Mouse (Mus musculus) liver, embryonic 11.5 days (tissue): ENCODE data around the gene Rack1. TPM values are rescaled to one million over a fixed set of nuclear protein-coding genes. Genes with fewer than 3 reads are reported as not detected.

ENCODE experiments used
- ATAC-seq: fragments of 200-750 bp; cut with Nextera tagmentation; replicated peaks from 2 replicates; pipeline ENCODE4 v1.8.0; 2017; ENCODE audit warnings: moderate number of reproducible peaks, mild to moderate bottlenecking, moderate TSS enrichment, moderate library complexity; ENCODE audit not compliant: low FRiP score
- DNase-seq: peaks from one replicate; pipeline ENCODE4 v3.0.0-alpha.2; 2017; ENCODE audit warnings: low spot score
- H3K27ac ChIP-seq: fragments of 300-500 bp; sonication (generic); 2 replicates; pipeline ENCODE4 v1.5.1; 2014; ENCODE audit warnings: mild to moderate bottlenecking, low read depth, low read length, control low read depth
- H3K27me3 ChIP-seq: fragments of 300-500 bp; sonication (generic); replicated peaks from 2 replicates; pipeline ENCODE4 v1.6.1; 2014; ENCODE audit warnings: low read length, mixed read lengths; ENCODE audit not compliant: control insufficient read depth, insufficient read depth
- H3K36me3 ChIP-seq: fragments of 300-500 bp; sonication (generic); 2 replicates; pipeline ENCODE4 v1.6.1; 2014; ENCODE audit warnings: mild to moderate bottlenecking, low read length, moderate library complexity, mixed read lengths; ENCODE audit not compliant: control insufficient read depth, insufficient read depth
- H3K4me1 ChIP-seq: fragments of 300-500 bp; sonication (generic); replicated peaks from 2 replicates; pipeline ENCODE4 v1.6.1; 2014; ENCODE audit warnings: low read length, mixed read lengths; ENCODE audit not compliant: control insufficient read depth, insufficient read depth
- H3K4me2 ChIP-seq: fragments of 300-500 bp; sonication (generic); 2 replicates; pipeline ENCODE4 v1.6.1; 2014; ENCODE audit warnings: mild to moderate bottlenecking, control low read depth, moderate library complexity
- H3K4me3 ChIP-seq: fragments of 300-500 bp; sonication (generic); 2 replicates; pipeline ENCODE4 v1.5.1; 2014; ENCODE audit warnings: low read depth, low read length, control low read depth
- H3K9ac ChIP-seq: fragments of 300-500 bp; sonication (generic); 2 replicates; pipeline ENCODE4 v1.6.1; 2014; ENCODE audit warnings: low read depth, low read length, control low read depth
- H3K9me3 ChIP-seq: fragments of 300-500 bp; sonication (generic); 2 replicates; pipeline ENCODE4 v1.6.1; 2016; ENCODE audit warnings: low read length, inconsistent platforms, mixed read lengths; ENCODE audit not compliant: control insufficient read depth
- whole genome bisulfite sequencing: fragments of 180-500 bp; shearing (Covaris S2); extraction: QIAGEN DNeasy Blood & Tissue Kit; methylation state at CpG from one replicate; pipeline ENCODE4 v1.1.7; 2014; 5-methylcytosine and 5-hydroxymethylcytosine counted together
- polyA plus RNA-seq: library from polyadenylated mRNA; unstranded; fragments of >200 nt; fragmentation: Nextera tagmentation; extraction: Ambion mirVana; gene quantifications from 2 replicates; pipeline ENCODE4 v1.2.1, GENCODE M21; 2014

Gene Rack1
- polyA plus RNA-seq, 1 experiment from 2014 or later, result 1,248 TPM

DNA sequence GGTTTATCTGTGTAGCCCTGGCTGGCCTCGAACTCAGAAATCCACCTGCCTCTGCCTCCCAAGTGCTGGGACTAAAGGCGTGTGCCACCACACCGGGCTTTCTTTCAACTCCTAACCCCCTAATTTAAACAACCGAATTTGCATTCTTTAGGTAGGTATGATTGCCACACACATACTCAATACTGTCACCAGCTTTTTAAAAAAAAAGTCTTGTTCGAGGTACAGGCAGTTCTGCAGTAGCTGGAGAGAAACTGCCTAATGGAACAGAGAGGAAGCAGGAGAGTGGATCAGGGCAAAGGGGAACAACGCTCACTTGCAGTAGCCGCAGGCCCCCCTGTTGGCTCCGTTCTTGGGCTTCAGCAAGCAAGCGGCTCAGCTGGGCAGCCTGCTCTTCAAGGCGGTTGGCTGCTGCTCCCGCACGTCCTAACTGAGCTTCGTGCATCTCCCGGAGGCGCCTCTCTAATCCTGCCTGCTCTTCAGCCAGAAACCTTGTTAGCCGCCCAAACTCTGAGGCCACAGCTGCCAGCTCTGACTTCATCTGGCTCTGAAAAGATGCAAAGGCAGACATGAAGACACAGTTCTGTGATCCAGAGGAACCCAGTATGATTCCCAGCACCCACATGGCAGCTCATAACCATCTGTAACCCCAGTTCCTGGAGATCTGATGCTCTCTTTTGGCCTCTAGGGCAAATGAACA, 8.8 kb downstream of the Rack1 start:
- no peaks in the 10 kb centered on the region for H3K9me3 ChIP-seq

DNA sequence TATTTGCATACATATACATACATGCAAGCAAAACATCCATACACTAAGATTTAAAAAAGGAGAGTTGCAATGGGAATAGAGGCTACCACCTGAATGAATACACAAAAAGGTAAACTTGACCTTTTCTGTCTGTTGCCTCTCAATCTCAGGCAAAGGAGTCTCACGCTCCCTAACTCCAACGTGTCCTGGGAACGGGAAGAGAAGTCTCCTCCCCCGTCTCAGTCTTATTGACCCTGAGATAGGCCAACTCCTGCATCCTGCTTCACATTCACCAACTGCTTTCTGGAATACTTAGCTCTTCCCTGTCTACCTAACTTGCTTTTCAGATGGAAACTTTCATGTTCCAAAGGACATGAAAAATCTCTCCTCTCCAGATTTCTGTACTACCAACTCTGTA, 9.3 kb downstream of the Rack1 start:
- H3K36me3 ChIP-seq, result peaks cover 46% of the 10 kb centered on the region
- H3K27me3 ChIP-seq, result no peaks in the 10 kb centered on the region
- H3K4me3 ChIP-seq, result no peak overlapping the region
- no peak overlapping the region for H3K4me2 ChIP-seq
- no peak overlapping the region for H3K9ac ChIP-seq
- WGBS, result 67% methylated on average over 4 of the region's 4 CpGs
- ATAC-seq, result no peak
- no peak overlapping the region for H3K27ac ChIP-seq
- peaks cover 4% of the 10 kb centered on the region; the same call in 1 of the 2 replicates for H3K4me1 ChIP-seq
- no peak for DNase-seq
- H3K9me3 ChIP-seq, result no peaks in the 10 kb centered on the region

More for the DNA sequence above, 8.8 kb downstream of the Rack1 start:
- 78% methylated on average over 16 of the region's 16 CpGs for WGBS
- Histone ChIP-seq H3K27me3 (no peaks in the 10 kb centered on the region), H3K4me2 (no peak overlapping the region), H3K27ac (no peak overlapping the region), H3K4me1 (no peaks in the 10 kb centered on the region), H3K9ac (no peak overlapping the region), H3K36me3 (peaks cover 52% of the 10 kb centered on the region), H3K4me3 (no peak overlapping the region)
- DNase-seq, result no peak
- ATAC-seq, result no peak

DNA sequence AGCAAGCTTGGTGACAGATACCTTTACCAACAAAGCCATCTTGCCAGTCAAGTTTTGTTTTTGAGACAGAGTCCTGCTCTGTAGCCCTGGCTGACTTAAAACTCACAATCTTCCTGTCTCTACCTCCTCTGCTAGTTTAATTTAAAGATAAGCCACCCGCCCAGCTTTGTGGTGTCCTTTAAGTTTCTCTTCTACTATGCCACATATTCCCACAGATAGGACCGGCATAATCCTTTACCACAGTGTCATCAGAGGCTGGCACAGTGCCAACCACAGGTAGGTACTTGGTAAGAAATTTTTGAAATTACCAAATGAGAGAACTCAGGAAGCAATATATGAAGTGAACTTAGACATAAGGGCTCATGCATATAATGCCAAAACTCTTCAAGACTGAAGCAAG, 10.0 kb downstream of the Rack1 start:
- ATAC-seq (no peak), DNase-seq (no peak)
- Histone ChIP-seq H3K27ac (no peak overlapping the region), H3K4me3 (no peak overlapping the region), H3K9me3 (no peaks in the 10 kb centered on the region), H3K4me1 (peaks cover 11% of the 10 kb centered on the region), H3K4me2 (no peak overlapping the region), H3K36me3 (peaks cover 44% of the 10 kb centered on the region), H3K27me3 (no peaks in the 10 kb centered on the region), H3K9ac (no peak overlapping the region)
- WGBS, result 78% methylated on average over 2 of the region's 2 CpGs

DNA sequence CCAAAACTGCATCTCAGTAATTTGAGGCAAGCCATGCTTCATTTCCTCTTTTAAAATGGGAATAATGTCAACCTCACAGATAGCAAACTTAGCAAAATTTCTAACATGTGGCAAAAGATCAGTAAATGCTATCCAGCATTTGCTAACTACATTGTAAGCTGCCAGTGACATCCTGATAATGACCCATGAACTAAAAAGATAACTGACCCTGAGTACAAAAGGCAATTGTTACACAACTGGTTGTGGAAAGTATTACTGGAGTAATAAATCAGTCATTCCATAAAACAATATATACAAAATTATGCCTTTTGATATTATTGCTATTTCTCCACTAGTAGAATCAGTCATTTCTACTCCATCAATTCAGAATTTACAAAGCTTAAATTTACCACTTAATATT, 13.7 kb downstream of the Rack1 start:
- Histone ChIP-seq H3K9ac (no peak overlapping the region), H3K4me2 (no peak overlapping the region), H3K4me3 (no peak overlapping the region), H3K36me3 (peaks cover 24% of the 10 kb centered on the region), H3K4me1 (peaks cover 18% of the 10 kb centered on the region), H3K9me3 (no peaks in the 10 kb centered on the region), H3K27me3 (no peaks in the 10 kb centered on the region), H3K27ac (no peak overlapping the region)
- ATAC-seq (no peak), DNase-seq (no peak)

DNA sequence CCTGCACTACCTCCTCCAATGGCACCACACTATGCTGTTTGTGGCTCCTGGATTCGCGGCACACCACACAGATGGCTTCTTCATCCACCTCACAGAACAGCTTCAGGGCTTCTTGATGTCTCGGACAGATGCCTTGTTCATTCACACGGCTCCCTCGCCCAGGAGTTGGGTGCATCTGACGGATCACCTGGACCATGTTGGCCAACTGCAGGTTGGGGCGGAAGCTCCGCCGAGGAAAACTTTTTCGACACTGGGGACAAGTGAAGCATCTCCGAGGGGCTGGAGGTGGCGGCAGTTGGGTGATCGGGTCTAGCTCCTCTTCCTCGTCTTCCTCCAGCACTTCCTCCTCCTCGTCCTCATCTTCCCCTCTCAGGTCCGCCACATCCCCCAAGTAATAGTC, 15.7 kb downstream of the Rack1 start:
- Histone ChIP-seq H3K27me3 (no peaks in the 10 kb centered on the region), H3K36me3 (peaks cover 17% of the 10 kb centered on the region), H3K4me3 (peak overlapping the region; percentile 95), H3K9ac (peak overlapping the region; percentile 80), H3K9me3 (no peaks in the 10 kb centered on the region), H3K4me1 (peaks cover 22% of the 10 kb centered on the region), H3K4me2 (peak overlapping the region; percentile 73), H3K27ac (no peak overlapping the region)
- ATAC-seq, result no peak
- WGBS, result 64% methylated on average over 16 of the region's 16 CpGs
- DNase-seq, result no peak

DNA sequence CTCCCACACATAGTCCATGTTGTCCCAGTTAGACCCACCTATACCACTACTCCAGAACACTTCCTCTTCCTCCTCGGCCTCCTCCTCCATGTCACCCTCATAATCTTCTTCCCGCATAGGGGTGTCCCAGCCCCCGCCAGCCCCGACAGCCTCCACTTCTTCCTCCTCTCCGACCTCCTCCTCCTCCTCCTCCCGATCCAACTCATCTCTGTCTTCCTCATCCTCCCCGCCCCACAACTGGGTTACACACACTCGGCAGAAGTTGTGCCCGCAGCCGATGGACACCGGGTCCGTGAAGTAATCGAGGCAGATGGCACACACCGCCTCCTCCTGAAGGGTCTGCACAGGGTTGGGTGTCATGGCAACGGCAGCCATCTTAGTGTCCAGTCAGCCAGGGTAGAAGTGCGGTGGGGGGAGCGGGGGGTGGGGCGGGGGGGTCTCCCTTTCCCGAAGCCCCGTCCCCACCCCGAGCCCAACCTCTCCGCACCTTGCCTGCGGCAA, 16.2 kb downstream of the Rack1 start:
- Histone ChIP-seq H3K4me1 (peaks cover 22% of the 10 kb centered on the region), H3K27me3 (no peaks in the 10 kb centered on the region), H3K4me3 (peak overlapping the region; percentile 95), H3K9me3 (no peaks in the 10 kb centered on the region), H3K9ac (peak overlapping the region; percentile 80), H3K36me3 (peaks cover 14% of the 10 kb centered on the region), H3K4me2 (peak overlapping the region; percentile 73), H3K27ac (peak overlapping the region; percentile 86)
- 4% methylated on average over 19 of the region's 23 CpGs for WGBS
- ATAC-seq (peak; percentile 34), DNase-seq (peak; percentile 62)

DNA sequence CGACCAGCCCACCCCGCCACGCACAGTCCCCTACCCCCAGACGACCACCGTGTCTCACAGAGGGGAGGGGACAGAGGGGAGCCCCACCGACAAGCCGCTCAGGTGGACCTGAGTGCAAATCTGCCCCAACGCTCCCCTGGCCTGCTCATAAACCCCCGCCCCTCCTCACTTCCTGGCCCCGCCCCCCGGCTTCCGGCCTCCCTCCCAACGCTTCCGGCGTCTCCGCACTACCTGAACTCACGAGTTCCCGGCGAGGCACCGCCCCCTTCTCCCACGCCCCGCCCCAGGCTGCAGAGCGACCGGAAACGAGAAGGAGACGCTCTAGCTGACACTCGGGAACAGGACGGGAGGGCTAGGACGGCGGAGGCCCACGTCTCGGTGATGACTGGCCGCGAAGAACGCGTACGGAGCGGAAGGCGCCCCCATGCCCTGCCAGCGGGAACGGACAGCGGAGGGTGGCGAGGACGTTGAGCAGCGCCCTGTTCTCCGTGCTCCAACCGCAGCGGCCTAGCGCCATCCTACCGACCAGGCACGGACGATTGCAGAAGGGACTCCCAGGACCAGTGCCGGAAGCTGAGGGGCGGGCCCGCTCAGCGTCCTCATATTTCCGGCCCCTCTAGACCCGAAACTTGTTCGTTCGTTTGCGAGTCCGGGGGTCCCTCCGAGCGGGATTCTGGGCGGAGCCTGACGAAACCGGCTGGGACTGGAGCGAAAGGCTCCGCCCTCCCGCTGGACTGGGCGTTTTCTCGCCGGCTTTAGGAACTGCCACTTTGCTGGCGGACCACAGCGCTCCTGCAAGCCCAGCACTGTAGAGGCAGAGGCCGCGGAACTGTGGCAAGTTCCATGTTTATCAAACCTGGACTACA, 16.9 kb downstream of the Rack1 start, which contains the start of gene Trim41:
Gene Trim41, minus strand, starts transcription at position 554 of the 866 bp plus-strand sequence.
- Histone ChIP-seq H3K4me2 (peak within 1 kb of the TSS; percentile 76), H3K36me3 (peaks cover 8% of the 10 kb centered on the region), H3K9ac (peak within 1 kb of the TSS; percentile 80), H3K27me3 (no peaks in the 10 kb centered on the region), H3K27ac (peak within 1 kb of the TSS; percentile 86), H3K4me1 (peaks cover 22% of the 10 kb centered on the region), H3K4me3 (peak within 1 kb of the TSS; percentile 95), H3K9me3 (no peaks in the 10 kb centered on the region)
- DNase-seq (peak; percentile 99), ATAC-seq (peak; percentile 95)
- under 1% methylated on average over 72 of the region's 77 CpGs for WGBS

DNA sequence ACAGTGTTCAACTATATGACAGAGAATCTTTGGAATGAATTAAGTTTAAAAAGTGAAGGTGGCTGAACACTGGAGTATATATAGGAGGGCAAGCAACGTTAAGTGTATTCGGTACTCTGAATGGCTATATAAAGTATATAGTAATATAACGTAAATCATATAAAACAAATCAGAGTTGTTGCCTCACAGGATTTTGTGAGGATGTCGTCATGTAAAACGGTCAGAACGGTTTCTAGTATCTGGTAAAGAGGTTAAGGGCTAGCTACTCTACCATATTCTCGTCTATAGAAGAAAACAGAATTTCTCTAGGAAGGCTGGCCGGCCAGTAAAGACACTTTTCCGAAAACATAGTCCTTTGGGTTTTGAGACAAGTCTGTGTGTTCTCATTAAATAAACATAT, 17.7 kb downstream of the Rack1 start:
- WGBS, result 6% methylated on average over 9 of the region's 9 CpGs
- H3K4me1 ChIP-seq, result peaks cover 22% of the 10 kb centered on the region
- H3K27ac ChIP-seq, result peak overlapping the region; percentile 86
- ATAC-seq (no peak), DNase-seq (no peak)
- H3K9me3 ChIP-seq, result no peaks in the 10 kb centered on the region
- H3K27me3 ChIP-seq, result no peaks in the 10 kb centered on the region
- H3K4me2 ChIP-seq, result peak overlapping the region; percentile 76
- H3K9ac ChIP-seq, result peak overlapping the region; percentile 80
- H3K36me3 ChIP-seq, result peaks cover 4% of the 10 kb centered on the region; the same call in 1 of the 2 replicates
- H3K4me3 ChIP-seq, result peak overlapping the region; percentile 95
